Mouse (Mus musculus) CH12.LX (cell line): ENCODE measurements at regions not wholly inside any gene's neighbourhood (a gene's known extent, or its start where the extent isn't known, plus 50 kb on each side); places are given as distances from the start of the nearest gene placed in this dataset.

Experiments
- DNase-seq: peaks from one replicate; pipeline ENCODE4 v3.0.0-alpha.2; 2013; ENCODE audit errors: extremely low read depth
- H3K27ac ChIP-seq: 2 replicates; pipeline ENCODE4 v1.5.1; 2012; ENCODE audit warnings: low read depth, mild to moderate bottlenecking, control low read depth, moderate library complexity; ENCODE audit not compliant: insufficient read depth
- H3K27me3 ChIP-seq: replicated peaks from 2 replicates; pipeline ENCODE3; 2012; ENCODE audit warnings: inconsistent platforms
- H3K36me3 ChIP-seq, 2 experiments: replicated peaks in 1 of 2; 2 replicates each; pipeline versions ENCODE3 to v1.6.1; 2012; ENCODE audit warnings: inconsistent platforms in 1 of 2, low read length in 1 of 2, mild to moderate bottlenecking in 1 of 2, mixed read lengths in 1 of 2, moderate library complexity in 1 of 2; ENCODE audit not compliant: control insufficient read depth in 1 of 2, insufficient read depth in 1 of 2
- H3K4me1 ChIP-seq, 2 experiments: 2 replicates each; pipeline ENCODE4 v1.6.1; 2012; ENCODE audit warnings: inconsistent platforms in 1 of 2, moderate library complexity in 1 of 2; ENCODE audit not compliant: insufficient read depth in 2 of 2, control insufficient read depth in 1 of 2
- H3K4me2 ChIP-seq: 2 replicates; pipeline ENCODE4 v1.6.1; 2012; ENCODE audit warnings: low read depth, mild to moderate bottlenecking, control low read depth; ENCODE audit not compliant: poor library complexity, insufficient read depth, severe bottlenecking
- H3K4me3 ChIP-seq, 3 experiments: fragments of 150-350 bp in 1 of 3; sonication (generic) in 1 of 3; replicated peaks in 1 of 3; 2 replicates each; pipeline versions ENCODE3 to v1.5.1; 2011 to 2012; ENCODE audit warnings: low read depth in 2 of 3, low read length in 2 of 3, mild to moderate bottlenecking in 2 of 3, moderate library complexity in 2 of 3, control low read depth in 1 of 3, improper control_type of control experiment in 1 of 3, inconsistent platforms in 1 of 3, mixed read lengths in 1 of 3; ENCODE audit not compliant: poor library complexity in 1 of 3
- H3K79me2 ChIP-seq: replicated peaks from 2 replicates; pipeline ENCODE4 v1.6.1; 2012; ENCODE audit warnings: mild to moderate bottlenecking, moderate library complexity; ENCODE audit not compliant: control insufficient read depth, poor library complexity, insufficient read depth, severe bottlenecking; ENCODE audit errors: extremely low read depth
- H3K9ac ChIP-seq: 2 replicates; pipeline ENCODE4 v1.6.1; 2012; ENCODE audit warnings: low read depth, mild to moderate bottlenecking, control low read depth, moderate library complexity; ENCODE audit not compliant: insufficient read depth
- H3K9me3 ChIP-seq: replicated peaks from 2 replicates; pipeline ENCODE3; 2012; ENCODE audit warnings: low read length, inconsistent platforms, mixed read lengths
- BHLHE40 ChIP-seq: IDR thresholded peaks from 2 replicates; pipeline ENCODE4 v1.6.1; 2011; ENCODE audit warnings: mild to moderate bottlenecking, low read depth, low read length, improper control_type of control experiment
- CHD1 ChIP-seq: IDR thresholded peaks from 2 replicates; pipeline ENCODE4 v1.6.1; 2012; ENCODE audit warnings: low read depth, low read length, improper control_type of control experiment, inconsistent platforms
- ETS1 ChIP-seq: conservative IDR thresholded peaks from 2 replicates; pipeline ENCODE4 v1.6.1; 2012; ENCODE audit warnings: low read depth, mild to moderate bottlenecking, inconsistent platforms, low read length, improper control_type of control experiment, moderate library complexity
- IRF4 ChIP-seq: IDR thresholded peaks from 2 replicates; pipeline ENCODE4 v1.6.1; 2014; ENCODE audit warnings: low read depth, mild to moderate bottlenecking, inconsistent platforms, low read length, improper control_type of control experiment
- JUN ChIP-seq: IDR thresholded peaks from 2 replicates; pipeline ENCODE4 v1.6.1; 2011; ENCODE audit warnings: low read depth, mild to moderate bottlenecking, low read length, improper control_type of control experiment, moderate library complexity; ENCODE audit not compliant: insufficient read depth
- KAT2A ChIP-seq: IDR thresholded peaks from 2 replicates; pipeline ENCODE4 v1.6.1; 2012; ENCODE audit warnings: low read length, improper control_type of control experiment, inconsistent platforms; ENCODE audit not compliant: insufficient replicate concordance
- MAFK ChIP-seq: IDR thresholded peaks from 2 replicates; pipeline ENCODE4 v1.6.1; 2011; ENCODE audit warnings: low read length, improper control_type of control experiment; ENCODE audit not compliant: insufficient replicate concordance
- MAX ChIP-seq: IDR thresholded peaks from 2 replicates; pipeline ENCODE4 v1.6.1; 2011; ENCODE audit warnings: low read length, improper control_type of control experiment
- MAZ ChIP-seq: IDR thresholded peaks from 2 replicates; pipeline ENCODE4 v1.6.1; 2012; ENCODE audit warnings: low read depth, mild to moderate bottlenecking, inconsistent platforms, low read length, improper control_type of control experiment, moderate library complexity
- NRF1 ChIP-seq: IDR thresholded peaks from 2 replicates; pipeline ENCODE4 v1.6.1; 2014; ENCODE audit warnings: low read depth, mild to moderate bottlenecking, inconsistent platforms, low read length, improper control_type of control experiment, moderate library complexity
- PAX5 ChIP-seq: IDR thresholded peaks from 2 replicates; pipeline ENCODE4 v1.6.1; 2012; ENCODE audit warnings: low read length, inconsistent platforms, mixed read lengths
- POLR2AphosphoS2 ChIP-seq: IDR thresholded peaks from 2 replicates; pipeline ENCODE4 v1.6.1; 2011; ENCODE audit warnings: low read depth, low read length, improper control_type of control experiment
- RAD21 ChIP-seq: IDR thresholded peaks from 2 replicates; pipeline ENCODE4 v1.6.1; 2011; ENCODE audit warnings: low read depth, mild to moderate bottlenecking, low read length, improper control_type of control experiment, moderate library complexity
- SIN3A ChIP-seq: IDR thresholded peaks from 2 replicates; pipeline ENCODE4 v1.6.1; 2012; ENCODE audit warnings: low read length, improper control_type of control experiment, inconsistent platforms
- UBTF ChIP-seq: IDR thresholded peaks from 2 replicates; pipeline ENCODE4 v1.6.1; 2012; ENCODE audit warnings: low read depth, mild to moderate bottlenecking, inconsistent platforms, low read length, improper control_type of control experiment, moderate library complexity
- USF1 ChIP-seq: IDR thresholded peaks from 2 replicates; pipeline ENCODE4 v1.6.1; 2014; ENCODE audit warnings: low read depth, mild to moderate bottlenecking, inconsistent platforms, low read length, improper control_type of control experiment
- dilution Hi-C: fragments of 300-500 bp; cut with MboI; formaldehyde crosslinking; loops from 2 replicates; pipeline ENCODE4 v1.14.3; 2020; ENCODE audit warnings: low sequenced_read_pairs; ENCODE audit not compliant: extremely low pct_unique_long_range_greater_than_20kb, extremely low pct_ligation_motif_present
- in situ Hi-C: fragments of 300-500 bp; cut with MboI; formaldehyde crosslinking; loops from 3 replicates; pipeline ENCODE4 v1.14.3; 2019; ENCODE audit warnings: low sequenced_read_pairs, low pct_ligation_motif_present, low pct_unique_long_range_greater_than_20kb, mixed read lengths

- DNase-seq: no peak
- in situ Hi-C loops: no loop called here
- Histone ChIP-seq H3K4me2 (no peak overlapping the region), H3K9me3 (no peaks in the 10 kb centered on the region), H3K79me2 (no peaks in the 10 kb centered on the region), H3K36me3 (no peaks in the 10 kb centered on the region), H3K4me3 (no peak overlapping the region), H3K9ac (no peak overlapping the region), H3K4me1 (no peaks in the 10 kb centered on the region), H3K27me3 (peaks cover 62% of the 10 kb centered on the region), H3K27ac (no peak overlapping the region)
- TF ChIP-seq RAD21 (no peak), MAFK (no peak), POLR2AphosphoS2 (no peak), PAX5 (no peak), JUN (no peak), CHD1 (no peak), UBTF (no peak), ETS1 (no peak), USF1 (no peak), MAX (no peak), BHLHE40 (no peak), KAT2A (no peak), SIN3A (no peak), IRF4 (no peak), MAZ (no peak)
- dilution Hi-C loops: no loop called here
Measured at GRCm38 (mm10) chr8:115599771-115600170, 107.8 kb downstream of the Maf start.

- dilution Hi-C loops: no loop called here
- Histone ChIP-seq H3K79me2 (no peaks in the 10 kb centered on the region), H3K9me3 (no peaks in the 10 kb centered on the region), H3K4me1 (no peaks in the 10 kb centered on the region), H3K9ac (no peak overlapping the region), H3K27me3 (peaks cover 71% of the 10 kb centered on the region), H3K4me2 (no peak overlapping the region), H3K36me3 (no peaks in the 10 kb centered on the region), H3K4me3 (no peak overlapping the region), H3K27ac (no peak overlapping the region)
- TF ChIP-seq NRF1 (no peak), IRF4 (no peak)
- in situ Hi-C loops: no loop called here
- no peak for DNase-seq
Measured at GRCm38 (mm10) chr8:115597226-115597953, 110.2 kb downstream of the Maf start.
